Mouse (Mus musculus) kidney, embryonic 14.5 days (tissue): ENCODE results near the gene Pdrg1. TPM values are rescaled to one million over a fixed set of nuclear protein-coding genes. Genes with fewer than 3 reads are reported as not detected.

ENCODE experiments used
- ATAC-seq: fragments of 200-750 bp; cut with Nextera tagmentation; 2 replicates; pipeline ENCODE4 v1.8.0; 2017; ENCODE audit warnings: moderate number of reproducible peaks, mild to moderate bottlenecking, moderate TSS enrichment, moderate library complexity; ENCODE audit not compliant: low FRiP score, low TSS enrichment
- H3K27ac ChIP-seq: fragments of 300-500 bp; sonication (generic); 2 replicates; pipeline ENCODE4 v1.5.1; 2014; ENCODE audit warnings: low read depth, mild to moderate bottlenecking, low read length, moderate library complexity, mixed read lengths
- H3K27me3 ChIP-seq: fragments of 300-500 bp; sonication (generic); 2 replicates; pipeline ENCODE4 v1.6.1; 2014; ENCODE audit warnings: mild to moderate bottlenecking, low read length; ENCODE audit not compliant: control insufficient read depth, insufficient read depth
- H3K36me3 ChIP-seq: fragments of 300-500 bp; sonication (generic); 2 replicates; pipeline ENCODE4 v1.6.1; 2014; ENCODE audit warnings: low read length, mixed read lengths; ENCODE audit not compliant: control insufficient read depth, insufficient read depth
- H3K4me1 ChIP-seq: fragments of 300-500 bp; sonication (generic); 2 replicates; pipeline ENCODE4 v1.6.1; 2014; ENCODE audit warnings: low read length, mixed read lengths; ENCODE audit not compliant: control insufficient read depth, insufficient read depth
- H3K4me2 ChIP-seq: fragments of 300-500 bp; sonication (generic); replicated peaks from 2 replicates; pipeline ENCODE4 v1.6.1; 2014; ENCODE audit warnings: low read depth, mild to moderate bottlenecking, low read length
- H3K4me3 ChIP-seq: fragments of 300-500 bp; sonication (generic); 2 replicates; pipeline ENCODE4 v1.5.1; 2014; ENCODE audit warnings: mild to moderate bottlenecking, low read length
- H3K9ac ChIP-seq: fragments of 300-500 bp; sonication (generic); 2 replicates; pipeline ENCODE4 v1.6.1; 2014; ENCODE audit warnings: low read depth, mild to moderate bottlenecking, low read length, moderate library complexity
- H3K9me3 ChIP-seq: fragments of 300-500 bp; sonication (generic); 2 replicates; pipeline ENCODE4 v1.6.1; 2016; ENCODE audit warnings: low read length; ENCODE audit not compliant: control insufficient read depth
- WGBS: fragments of 180-500 bp; shearing (Covaris S2); extraction: QIAGEN DNeasy Blood & Tissue Kit; methylation state at CpG from one replicate; pipeline ENCODE4 v1.1.7; 2014; 5-methylcytosine and 5-hydroxymethylcytosine counted together
- polyA plus RNA-seq: library from polyadenylated mRNA; unstranded; fragments of >200 nt; fragmentation: Nextera tagmentation; extraction: Ambion mirVana; gene quantifications from 2 replicates; pipeline ENCODE4 v1.2.1, GENCODE M21; 2014

Gene Pdrg1
- polyA plus RNA-seq, 1 experiment from 2014 or later = 58.2 TPM

DNA sequence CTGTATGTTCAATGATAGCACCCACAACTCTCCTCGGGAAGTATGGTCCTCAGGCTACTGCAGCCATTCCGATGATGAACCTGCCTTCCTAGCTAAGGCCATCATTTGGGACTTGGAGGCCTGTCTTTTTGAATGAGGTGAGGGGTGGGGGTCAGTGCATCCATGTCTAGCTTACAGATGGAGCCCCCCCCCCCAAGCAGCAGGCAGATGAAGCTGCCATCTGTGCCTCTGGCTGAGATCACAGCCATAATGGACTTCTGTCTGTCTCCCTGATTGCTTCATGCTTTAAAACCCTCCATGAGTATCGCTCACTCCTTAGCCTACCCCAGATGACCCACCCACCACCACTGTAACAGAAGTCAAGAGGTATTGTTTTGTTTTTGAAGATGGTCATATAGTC is 4.1 kb upstream of the Pdrg1 start:
- 88% methylated on average over 3 of the region's 3 CpGs for WGBS
- no peak overlapping the region for H3K27ac ChIP-seq

DNA sequence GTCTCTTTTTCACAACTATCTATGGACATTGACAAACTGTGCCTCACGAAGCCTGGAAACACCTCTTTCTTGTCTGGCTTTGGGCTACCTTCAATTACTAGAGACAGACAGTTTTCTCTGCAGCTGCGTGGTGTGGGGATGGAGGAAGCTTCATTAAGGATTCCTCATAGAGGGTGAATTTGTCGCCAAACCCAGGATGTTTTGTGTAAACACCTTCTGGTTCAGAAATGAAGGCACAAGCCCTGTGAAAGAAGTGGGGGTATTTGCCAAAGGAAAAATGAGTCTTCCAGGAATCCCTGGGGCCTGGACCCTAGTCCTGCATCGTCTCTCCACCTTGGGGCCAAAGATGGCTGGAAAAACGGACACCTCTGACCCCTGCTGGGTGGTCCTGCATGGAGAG is 1.6 kb upstream of the Pdrg1 start:
- ATAC-seq = no peak
- H3K4me3 ChIP-seq = no peak overlapping the region
- no peak overlapping the region for H3K9ac ChIP-seq
- H3K4me1 ChIP-seq = peaks cover 9% of the 10 kb centered on the region
- no peak overlapping the region for H3K27ac ChIP-seq
- 0 out of 2 replicates have a peak, but pooled peaks cover 5% of the 10 kb centered on the region for H3K27me3 ChIP-seq
- no peak overlapping the region for H3K4me2 ChIP-seq
- WGBS = 42% methylated on average over 5 of the region's 5 CpGs
- no peaks in the 10 kb centered on the region for H3K9me3 ChIP-seq
- peaks cover 20% of the 10 kb centered on the region for H3K36me3 ChIP-seq

More for the DNA sequence above, 4.1 kb upstream of the Pdrg1 start:
- Histone ChIP-seq H3K36me3 (no peaks in the 10 kb centered on the region), H3K4me3 (no peak overlapping the region), H3K9ac (no peak overlapping the region), H3K9me3 (no peaks in the 10 kb centered on the region), H3K4me2 (no peak overlapping the region), H3K27me3 (0 out of 2 replicates have a peak, but pooled peaks cover 5% of the 10 kb centered on the region), H3K4me1 (peaks cover 3% of the 10 kb centered on the region)
- no peak for ATAC-seq

DNA sequence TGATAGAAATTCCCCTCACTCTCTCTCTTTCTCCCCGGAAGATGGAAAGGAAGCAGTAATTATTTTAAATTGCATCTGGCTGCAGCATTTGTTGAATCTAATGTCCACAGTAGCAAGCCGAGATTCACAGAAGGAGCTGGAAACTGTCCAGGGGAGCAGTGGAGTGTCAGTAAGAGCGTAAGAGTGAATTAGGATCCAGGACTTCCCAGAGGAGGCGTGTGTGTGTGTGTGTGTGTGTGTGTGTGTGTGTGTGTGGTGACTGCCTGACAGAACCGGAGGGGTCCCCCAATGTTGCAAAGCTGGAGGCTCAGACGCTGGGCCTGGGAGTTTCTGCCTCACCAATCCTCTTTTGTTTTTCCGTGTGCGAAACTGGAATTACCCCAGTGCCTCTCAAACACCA is 577 bp upstream of the Pdrg1 start:
- Histone ChIP-seq H3K9me3 (no peaks in the 10 kb centered on the region), H3K4me1 (peaks cover 9% of the 10 kb centered on the region), H3K9ac (no peak overlapping the region), H3K36me3 (peaks cover 27% of the 10 kb centered on the region), H3K4me3 (no peak overlapping the region), H3K4me2 (no peak overlapping the region), H3K27ac (no peak overlapping the region), H3K27me3 (0 out of 2 replicates have a peak, but pooled peaks cover 5% of the 10 kb centered on the region)
- no peak for ATAC-seq
- 42% methylated on average over 8 of the region's 8 CpGs for WGBS

DNA sequence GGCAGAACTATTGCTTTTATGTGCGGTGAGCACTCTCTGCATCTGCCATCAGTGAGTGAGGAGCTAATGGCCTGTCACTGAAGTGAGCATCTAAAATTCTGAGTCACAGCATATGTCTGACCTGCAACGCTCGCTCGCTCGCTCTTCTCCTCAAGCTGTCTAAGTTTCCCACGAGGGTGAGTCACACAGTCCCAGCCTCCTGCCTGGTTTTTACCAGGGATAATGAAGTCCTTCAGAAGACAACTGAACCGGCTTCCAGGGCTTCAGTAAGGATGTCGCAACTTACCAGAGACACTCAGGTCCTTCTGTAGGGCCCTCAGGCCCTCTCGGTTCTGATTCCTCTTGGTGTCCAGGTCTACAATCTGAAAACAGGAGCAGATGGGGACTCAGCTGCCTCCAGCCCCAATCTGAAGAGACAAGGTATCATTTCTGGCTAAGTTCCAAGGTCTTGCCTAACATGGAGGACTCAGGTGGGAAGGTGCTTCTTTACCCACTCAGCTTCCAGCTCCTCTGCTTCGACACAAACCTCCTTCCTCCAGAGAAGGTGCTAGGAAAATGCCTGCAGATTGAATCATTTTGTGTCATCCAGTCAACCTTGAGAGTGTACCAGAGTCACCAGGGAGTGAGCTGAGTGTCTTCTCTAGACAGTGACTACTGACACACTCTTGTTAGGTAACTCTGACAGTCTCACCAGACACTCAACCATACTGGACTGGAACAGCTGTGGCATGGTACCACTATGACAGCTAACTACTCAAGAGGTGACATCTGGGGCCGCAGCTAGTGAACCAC is 1.3 kb downstream of the Pdrg1 start:
- Histone ChIP-seq H3K9ac (peak overlapping the region; percentile 79; the same call in 1 of the 2 replicates), H3K9me3 (no peaks in the 10 kb centered on the region), H3K4me1 (peaks cover 9% of the 10 kb centered on the region)

DNA sequence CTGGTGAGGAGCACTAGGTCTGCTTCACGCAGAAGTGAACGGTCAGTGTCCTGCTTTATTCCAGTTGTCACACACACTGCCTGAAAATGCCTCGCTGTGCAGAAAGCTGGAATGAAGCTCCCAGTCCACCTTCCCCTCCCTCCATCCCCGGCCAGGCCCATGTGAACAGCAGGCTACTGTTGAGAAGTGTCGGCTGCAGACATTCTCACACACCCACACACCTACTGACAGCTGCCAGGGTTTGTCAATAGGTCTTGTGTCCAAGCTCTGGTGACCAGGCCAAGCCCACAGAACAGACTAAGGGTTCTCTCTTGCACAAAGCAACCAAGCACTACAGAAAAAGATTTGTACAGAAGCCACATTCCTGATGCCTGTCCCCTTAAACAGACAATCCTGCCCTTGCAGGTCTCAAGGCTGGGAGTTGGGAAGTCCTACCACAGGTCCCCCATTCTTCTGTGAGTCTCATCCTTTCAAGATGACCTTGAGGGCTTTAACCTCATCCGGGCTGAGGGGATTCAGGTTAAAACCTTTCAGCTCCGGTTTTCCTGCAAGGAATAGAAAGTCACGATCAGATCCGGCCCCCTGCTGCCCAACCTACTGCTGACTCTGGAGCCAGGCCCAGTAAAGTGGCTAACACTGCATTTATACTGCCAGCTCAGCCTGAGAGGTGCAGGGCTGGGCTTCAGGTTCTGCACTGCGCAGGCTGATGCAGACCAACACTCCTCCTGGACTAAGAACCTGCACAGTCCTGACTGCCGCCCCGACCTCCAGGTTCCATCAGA is 5.8 kb downstream of the Pdrg1 start:
- Histone ChIP-seq H3K9me3 (no peaks in the 10 kb centered on the region), H3K4me2 (no peak overlapping the region), H3K27ac (no peak overlapping the region), H3K4me3 (no peak overlapping the region), H3K9ac (no peak overlapping the region), H3K27me3 (no peaks in the 10 kb centered on the region), H3K36me3 (peaks cover 68% of the 10 kb centered on the region), H3K4me1 (peaks cover 6% of the 10 kb centered on the region)
- 92% methylated on average over 12 of the region's 12 CpGs for WGBS
- no peak for ATAC-seq

More for the DNA sequence above, 1.3 kb downstream of the Pdrg1 start:
- no peaks in the 10 kb centered on the region for H3K27me3 ChIP-seq
- H3K4me3 ChIP-seq = peak overlapping the region; percentile 86
- H3K36me3 ChIP-seq = peaks cover 46% of the 10 kb centered on the region
- 89% methylated on average over 11 of the region's 11 CpGs for WGBS
- H3K27ac ChIP-seq = no peak overlapping the region
- H3K4me2 ChIP-seq = peak overlapping the region; percentile 80
- no peak for ATAC-seq

DNA sequence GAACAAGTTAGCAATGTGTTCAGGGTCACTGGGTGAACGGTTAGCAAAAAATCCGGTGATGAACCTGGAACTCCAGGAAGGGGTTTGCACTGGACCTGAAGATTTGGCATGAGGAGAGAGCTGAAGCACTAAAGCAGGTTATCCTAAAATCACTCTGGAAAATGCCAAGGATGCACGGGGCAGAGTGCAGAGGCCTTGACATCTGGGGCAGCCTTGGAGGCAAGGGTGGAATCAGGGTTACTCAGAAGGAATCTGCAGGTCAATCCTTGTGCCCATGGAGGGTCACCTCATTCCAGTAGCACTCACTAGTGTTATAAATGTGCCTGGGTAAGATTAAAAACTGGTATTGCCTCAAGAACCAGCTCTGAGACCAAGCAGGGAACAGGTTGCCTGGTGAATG is 9.2 kb downstream of the Pdrg1 start:
- H3K4me3 ChIP-seq = no peak overlapping the region
- H3K27ac ChIP-seq = no peak overlapping the region
- H3K27me3 ChIP-seq = no peaks in the 10 kb centered on the region
- no peak overlapping the region for H3K4me2 ChIP-seq
- 82% methylated on average over 3 of the region's 3 CpGs for WGBS
- no peak for ATAC-seq
- no peaks in the 10 kb centered on the region for H3K9me3 ChIP-seq
- no peaks in the 10 kb centered on the region for H3K4me1 ChIP-seq
- peaks cover 43% of the 10 kb centered on the region for H3K36me3 ChIP-seq
- no peak overlapping the region for H3K9ac ChIP-seq

DNA sequence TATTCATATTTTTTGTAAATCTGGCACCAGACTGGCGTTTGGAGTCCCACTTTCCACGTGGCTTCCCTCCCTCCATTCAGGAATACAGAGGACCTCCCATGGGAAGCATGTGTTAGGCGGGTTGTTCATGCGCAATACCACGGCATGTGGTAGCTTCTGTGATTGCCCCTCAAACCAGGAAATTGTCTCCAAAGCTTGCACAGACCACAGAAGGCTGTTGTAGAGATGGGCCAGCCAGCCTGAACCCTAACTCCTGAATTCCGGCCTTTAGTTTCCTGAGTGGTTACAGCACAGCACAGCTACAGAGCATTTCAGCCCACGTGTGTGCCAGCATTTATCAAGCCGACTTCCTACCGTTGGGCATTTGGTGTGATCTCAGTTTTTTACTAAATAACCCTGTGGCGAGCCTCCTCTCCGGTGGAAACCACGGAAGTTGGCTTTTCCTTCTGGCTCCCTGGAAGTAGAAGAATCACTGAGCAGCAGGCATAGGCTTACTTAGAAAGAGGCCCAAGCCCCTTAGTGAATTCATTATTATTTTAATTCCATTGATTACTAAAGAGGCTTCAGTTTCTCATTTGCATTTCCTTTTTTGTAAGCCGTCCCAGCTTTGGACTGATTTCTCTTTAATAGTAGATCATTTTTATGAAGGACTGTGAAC is 11.4 kb downstream of the Pdrg1 start:
- H3K4me3 ChIP-seq = no peak overlapping the region
- no peak for ATAC-seq
- H3K4me2 ChIP-seq = no peak overlapping the region
- no peaks in the 10 kb centered on the region for H3K9me3 ChIP-seq
- H3K9ac ChIP-seq = no peak overlapping the region
- no peaks in the 10 kb centered on the region for H3K27me3 ChIP-seq
- WGBS = 72% methylated on average over 13 of the region's 13 CpGs
- H3K4me1 ChIP-seq = no peaks in the 10 kb centered on the region
- no peak overlapping the region for H3K27ac ChIP-seq
- peaks cover 22% of the 10 kb centered on the region for H3K36me3 ChIP-seq

DNA sequence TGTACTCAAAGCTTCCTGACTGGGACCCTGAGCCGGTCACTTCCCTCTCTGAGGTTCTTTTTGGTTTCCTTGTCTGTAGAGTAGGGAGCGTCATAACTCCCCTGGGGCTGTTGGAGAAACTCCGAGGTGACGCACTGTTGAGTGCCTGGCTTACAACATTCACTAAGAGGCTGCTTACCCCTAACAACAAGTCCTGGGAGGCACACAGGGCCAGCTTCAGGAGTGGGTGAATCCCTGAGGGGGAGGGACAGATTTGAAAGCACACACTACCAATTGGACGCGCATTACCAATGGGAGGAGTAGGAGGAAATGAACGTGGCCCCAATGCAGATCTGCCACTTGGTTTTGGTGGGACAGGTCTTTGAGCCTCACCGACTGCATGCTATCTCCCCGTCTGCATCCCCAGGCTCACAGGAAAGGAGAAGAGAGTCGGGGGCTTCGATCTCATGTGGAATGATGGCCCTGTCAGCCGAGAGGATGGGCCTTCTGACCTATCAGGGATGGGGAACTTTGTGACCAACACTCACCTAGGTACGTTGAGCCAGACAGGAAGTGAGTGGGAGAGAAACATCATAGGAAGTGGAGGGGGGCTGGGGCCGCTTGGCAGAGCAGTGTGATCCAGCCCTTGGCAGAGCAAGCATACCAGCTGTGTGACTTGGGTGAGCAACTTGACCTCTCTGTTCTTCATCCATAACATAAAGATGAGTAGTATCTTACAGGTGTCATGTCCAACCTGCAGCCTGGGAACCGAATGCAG is 12.6 kb downstream of the Pdrg1 start:
- no peaks in the 10 kb centered on the region for H3K9me3 ChIP-seq
- no peaks in the 10 kb centered on the region for H3K4me1 ChIP-seq
- no peak overlapping the region for H3K27ac ChIP-seq
- WGBS = 76% methylated on average over 15 of the region's 15 CpGs
- no peaks in the 10 kb centered on the region for H3K27me3 ChIP-seq
- H3K4me2 ChIP-seq = no peak overlapping the region
- H3K9ac ChIP-seq = no peak overlapping the region
- ATAC-seq = no peak
- H3K36me3 ChIP-seq = peaks cover 11% of the 10 kb centered on the region
- H3K4me3 ChIP-seq = no peak overlapping the region
